Mouse (Mus musculus): ENCODE data around the gene Cabp4.

Gene Cabp4

GRCm38 (mm10) chr19:4087090-4087489, 56.7 kb downstream of the Cabp4 start:
- CTCF ChIA-PET: interaction anchor here (0.8 kb wide), 1 partner anchor 417 kb away, joined by 23 read pairs; no protein-coding TSS in a partner anchor

DNA sequence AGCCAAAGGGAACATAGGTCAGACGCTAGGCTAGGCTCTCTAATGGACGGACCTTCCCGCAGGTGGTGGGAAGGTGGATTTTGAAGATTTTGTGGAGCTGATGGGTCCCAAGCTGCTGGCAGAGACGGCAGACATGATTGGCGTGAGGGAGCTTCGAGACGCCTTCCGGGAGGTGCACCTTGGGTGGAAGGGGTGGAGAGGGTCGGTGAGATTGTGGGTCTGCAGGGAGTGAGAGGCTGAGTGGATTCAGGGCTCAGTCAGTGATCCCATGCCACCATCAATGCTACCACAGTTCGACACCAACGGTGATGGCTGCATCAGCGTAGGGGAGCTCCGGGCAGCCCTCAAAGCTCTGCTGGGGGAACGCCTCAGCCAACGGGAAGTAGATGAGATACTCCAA, 57.7 kb downstream of the Cabp4 start:
- CTCF ChIA-PET: no interaction called here

All from spleen, embryonic (tissue).